Mouse (Mus musculus) left cerebral cortex, adult 2 months (tissue): ENCODE data around the gene Slc11a1. TPM values are rescaled to one million over a fixed set of nuclear protein-coding genes. Genes with fewer than 3 reads are reported as not detected.

Experiments used
- DNase-seq, 2 experiments: peaks; one replicate each; pipeline ENCODE4 v3.0.0; 2021 to 2022; ENCODE audit warnings: low spot score in 2 of 2, mixed read lengths in 1 of 2; ENCODE audit errors: extremely low spot score in 1 of 2
- H3K27ac ChIP-seq: fragments of 200-600 bp; 2 replicates; pipeline ENCODE4 v1.8.1; 2022
- H3K4me3 ChIP-seq: fragments of 200-600 bp; 2 replicates; pipeline ENCODE4 v1.8.1; 2022
- CTCF ChIP-seq: fragments of 200-600 bp; IDR thresholded peaks from 2 replicates; pipeline ENCODE4 v1.8.1; 2022; ENCODE audit warnings: antibody characterized with exemption, mild to moderate bottlenecking, moderate library complexity
- intact Hi-C: fragments of 180-260 bp; cut with DNase I; formaldehyde crosslinking; loops from one replicate; pipeline ENCODE4 v1.15.1; 2025
- microRNA-seq, 2 experiments: library from miRNA; unstranded; fragments of <30 nt; microRNA quantifications; one replicate each; pipeline ENCODE4 v1.2.0; 2021
- total RNA-seq, 2 experiments: library from RNA; stranded (reverse); gene quantifications; 2 replicates each; pipeline ENCODE4 v1.2.3; 2021

Gene Slc11a1
- total RNA-seq, 2 experiments from 2014 or later = 5.0 to 5.4 TPM

DNA sequence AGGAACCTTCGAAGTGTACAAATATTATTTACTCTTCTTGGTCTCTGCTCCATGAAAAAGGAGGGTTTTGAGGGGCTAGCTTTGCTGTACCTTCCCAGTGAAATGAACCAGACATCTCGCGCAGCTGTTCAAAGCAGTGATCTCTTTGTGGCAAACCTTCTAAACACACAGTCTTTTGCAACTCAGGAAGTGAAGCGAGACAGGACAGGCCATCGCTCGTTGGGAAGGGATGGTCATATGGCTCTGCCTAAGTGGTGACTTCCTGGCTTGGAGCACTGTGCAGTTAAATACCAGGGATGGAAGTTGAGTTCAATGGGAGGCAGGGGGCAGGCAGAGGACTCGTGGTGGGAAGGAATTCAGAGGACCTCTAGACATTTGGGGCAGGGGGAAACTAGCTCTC lies 50.9 kb downstream of the Slc11a1 start:
- TF ChIP-seq CTCF = no peak
- DNase-seq = no peak
- intact Hi-C loops = no loop called here
- Histone ChIP-seq H3K27ac (no peak overlapping the region), H3K4me3 (no peak overlapping the region)

DNA sequence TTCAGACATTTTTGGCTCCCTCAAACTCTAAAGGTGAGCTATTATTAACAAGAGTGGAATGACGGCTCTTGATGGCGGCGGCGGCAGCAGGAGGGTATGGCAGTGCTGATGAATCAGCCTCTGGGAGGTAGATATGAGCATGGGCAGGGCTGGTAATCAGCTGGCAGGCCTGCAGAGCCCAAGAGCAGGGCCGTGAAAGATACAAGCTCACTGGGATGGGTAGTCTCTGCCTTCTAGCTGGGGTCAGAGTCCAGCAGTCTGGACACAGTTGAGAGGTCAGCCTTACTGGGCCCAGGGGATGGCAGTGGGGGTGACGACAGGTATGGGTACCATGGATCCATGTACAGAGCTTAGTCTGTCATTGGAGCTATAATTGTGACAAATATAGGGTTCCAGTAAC lies 58.2 kb downstream of the Slc11a1 start:
- Histone ChIP-seq H3K4me3 (no peak overlapping the region), H3K27ac (peak overlapping the region; percentile 53)
- no peak for TF ChIP-seq CTCF
- intact Hi-C loops = no loop called here
- no peak for DNase-seq

DNA sequence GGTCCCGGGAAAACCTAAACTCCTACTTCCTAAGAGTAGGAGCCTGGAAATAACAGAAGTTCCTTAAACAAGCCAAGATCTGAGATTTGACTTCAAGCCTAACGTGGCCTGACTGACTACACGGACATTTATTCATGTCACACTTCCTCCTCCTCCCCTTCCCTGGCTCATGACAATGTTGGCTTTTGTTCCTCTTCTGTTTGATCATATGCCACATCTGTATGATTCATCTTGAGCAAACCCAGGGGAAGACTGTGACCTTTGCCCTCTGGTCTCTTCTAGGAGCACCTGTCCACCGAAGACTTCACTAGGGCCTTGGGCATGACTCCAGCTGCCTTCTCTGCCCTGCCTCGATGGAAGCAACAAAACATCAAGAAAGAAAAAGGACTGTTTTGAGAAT lies 59.6 kb downstream of the Slc11a1 start:
- Histone ChIP-seq H3K27ac (no peak overlapping the region; the same call in 1 of the 2 replicates), H3K4me3 (no peak overlapping the region)
- DNase-seq = no peak
- TF ChIP-seq CTCF = no peak
- intact Hi-C loops = no loop called here

DNA sequence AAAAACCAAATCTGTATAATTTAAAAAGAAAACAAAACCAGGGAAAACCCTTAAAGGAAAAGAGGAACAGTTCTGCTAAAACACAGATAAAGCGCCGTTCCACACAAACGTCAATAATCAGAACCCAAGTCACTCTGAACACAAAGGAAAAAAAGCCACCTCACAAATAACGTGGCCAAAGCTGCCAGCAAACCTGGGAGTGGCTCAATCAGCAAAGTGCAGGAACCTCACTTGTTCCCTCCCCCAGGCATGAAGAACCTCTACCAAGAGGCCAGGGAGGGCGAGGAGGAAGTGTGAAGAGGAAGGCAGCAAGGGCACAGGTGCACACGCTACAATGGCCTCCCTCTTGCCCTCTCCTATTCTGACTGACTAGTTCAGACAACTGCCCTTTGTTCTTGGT lies 60.6 kb downstream of the Slc11a1 start:
- DNase-seq = no peak
- intact Hi-C loops = no loop called here
- no peak overlapping the region for H3K4me3 ChIP-seq
- H3K27ac ChIP-seq = no peak overlapping the region
- no peak for TF ChIP-seq CTCF

Small RNA genes within 50 kb of the gene (microRNA-seq; reads per million reads assigned to microRNA genes)
- 3,786 to 6,565 reads per million in 2 experiments for gene Mir26b

Other genes with a start within 250 kb of the Slc11a1 start
- under 1 TPM in 1 of 2 experiments, not detected in 1; 0.19 TPM for gene Rufy4, start 249.7 kb upstream of the Slc11a1 start, total RNA-seq
- gene Cxcr2, start 221.2 kb upstream of the Slc11a1 start, total RNA-seq = not detected
- not detected for gene Cxcr1, start 180.6 kb upstream of the Slc11a1 start, total RNA-seq
- 100 to 1,000 TPM; 249 to 278 TPM for gene Arpc2, start 139.1 kb upstream of the Slc11a1 start, total RNA-seq
- not detected for gene Gpbar1, start 96.6 kb upstream of the Slc11a1 start, total RNA-seq
- 100 to 1,000 TPM; 140 to 143 TPM for gene Aamp, start 90.5 kb upstream of the Slc11a1 start, total RNA-seq
- gene Pnkd, start 90.3 kb upstream of the Slc11a1 start, total RNA-seq = 100 to 1,000 TPM; 155 to 164 TPM
- 10 to 100 TPM; 19.4 to 22.0 TPM for gene Tmbim1, start 69.6 kb upstream of the Slc11a1 start, total RNA-seq
- 1 to 10 TPM in 1 of 2 experiments, under 1 TPM in 1; 0.54 to 1.9 TPM for gene Catip, start 13.1 kb upstream of the Slc11a1 start, total RNA-seq
- gene Ctdsp1, start 16.3 kb downstream of the Slc11a1 start, total RNA-seq = 10 to 100 TPM; 21.6 to 25.6 TPM
- 1 to 10 TPM in 1 of 2 experiments, under 1 TPM in 1; 0.30 to 1.0 TPM for gene Vil1, start 34.2 kb downstream of the Slc11a1 start, total RNA-seq
- 10 to 100 TPM; 26.6 to 27.0 TPM for gene Cnot9, start 130.9 kb downstream of the Slc11a1 start, total RNA-seq
- gene Plcd4, start 167.7 kb downstream of the Slc11a1 start, total RNA-seq = 10 to 100 TPM; 16.0 to 16.7 TPM
- gene Usp37, start 169.1 kb downstream of the Slc11a1 start, total RNA-seq = 10 to 100 TPM; 27.9 to 30.7 TPM
- 10 to 100 TPM; 36.1 to 36.7 TPM for gene Zfp142, start 213.1 kb downstream of the Slc11a1 start, total RNA-seq
- 10 to 100 TPM; 22.9 to 23.7 TPM for gene Bcs1l, start 213.1 kb downstream of the Slc11a1 start, total RNA-seq
- 10 to 100 TPM; 64.1 to 71.2 TPM for gene Rnf25, start 226.2 kb downstream of the Slc11a1 start, total RNA-seq
- 1 to 10 TPM; 6.0 to 8.7 TPM for gene Stk36, start 226.2 kb downstream of the Slc11a1 start, total RNA-seq